Mouse (Mus musculus) intestine, embryonic 14.5 days (tissue): Measurements from ENCODE around the gene Macf1. TPM values are rescaled to one million over a fixed set of nuclear protein-coding genes. Genes with fewer than 3 reads are reported as not detected.

Experiments used
- ATAC-seq: fragments of 200-750 bp; cut with Nextera tagmentation; replicated peaks from 2 replicates; pipeline ENCODE4 v1.8.0; 2017; ENCODE audit warnings: low read depth, moderate number of reproducible peaks, moderate TSS enrichment, moderate library complexity; ENCODE audit not compliant: low FRiP score, low TSS enrichment
- DNase-seq: peaks from one replicate; pipeline ENCODE4 v3.0.0-alpha.2; 2018; ENCODE audit warnings: low spot score
- H3K27ac ChIP-seq: fragments of 300-500 bp; sonication (generic); 2 replicates; pipeline ENCODE4 v1.5.1; 2014; ENCODE audit warnings: low read depth, mild to moderate bottlenecking, control low read depth
- H3K27me3 ChIP-seq: fragments of 300-500 bp; sonication (generic); replicated peaks from 2 replicates; pipeline ENCODE4 v1.6.1; 2014; ENCODE audit warnings: low read length, control low read depth; ENCODE audit not compliant: control insufficient read depth, insufficient read depth
- H3K36me3 ChIP-seq: fragments of 300-500 bp; sonication (generic); 2 replicates; pipeline ENCODE4 v1.6.1; 2014; ENCODE audit warnings: low read length, control low read depth; ENCODE audit not compliant: control insufficient read depth, insufficient read depth
- H3K4me1 ChIP-seq: fragments of 300-500 bp; sonication (generic); replicated peaks from 2 replicates; pipeline ENCODE4 v1.6.1; 2014; ENCODE audit warnings: low read length, control low read depth, mixed read lengths; ENCODE audit not compliant: control insufficient read depth, insufficient read depth
- H3K4me2 ChIP-seq: fragments of 300-500 bp; sonication (generic); 2 replicates; pipeline ENCODE4 v1.6.1; 2014; ENCODE audit warnings: low read length
- H3K4me3 ChIP-seq: fragments of 300-500 bp; sonication (generic); 2 replicates; pipeline ENCODE4 v1.5.1; 2014; ENCODE audit warnings: low read depth, low read length, control low read depth, mixed read lengths
- H3K9ac ChIP-seq: fragments of 300-500 bp; sonication (generic); 2 replicates; pipeline ENCODE4 v1.6.1; 2014; ENCODE audit warnings: mild to moderate bottlenecking, low read length
- H3K9me3 ChIP-seq: fragments of 300-500 bp; sonication (generic); 2 replicates; pipeline ENCODE4 v1.6.1; 2016; ENCODE audit warnings: low read length, control low read depth; ENCODE audit not compliant: control insufficient read depth
- WGBS: fragments of 180-500 bp; shearing (Covaris S2); extraction: QIAGEN DNeasy Blood & Tissue Kit; methylation state at CpG from one replicate; pipeline ENCODE4 v1.1.7; 2014; 5-methylcytosine and 5-hydroxymethylcytosine counted together
- polyA plus RNA-seq: library from polyadenylated mRNA; unstranded; fragments of >200 nt; fragmentation: Nextera tagmentation; extraction: Ambion mirVana; gene quantifications from 2 replicates; pipeline ENCODE4 v1.2.1, GENCODE M21; 2014

Gene Macf1
- polyA plus RNA-seq, 1 experiment from 2014 or later, result 64.7 TPM

- Histone ChIP-seq H3K9ac (no peak overlapping the region), H3K4me3 (no peak overlapping the region), H3K27ac (no peak overlapping the region), H3K4me2 (no peak overlapping the region), H3K9me3 (no peaks in the 10 kb centered on the region), H3K4me1 (peaks cover 23% of the 10 kb centered on the region), H3K27me3 (no peaks in the 10 kb centered on the region), H3K36me3 (no peaks in the 10 kb centered on the region)
- WGBS, result 73% methylated on average over 4 of the region's 4 CpGs
- ATAC-seq (no peak), DNase-seq (no peak)
Measured at GRCm38 (mm10) chr4:123591026-123591635, 93.0 kb downstream of the Macf1 start.

- H3K9me3 ChIP-seq, result no peaks in the 10 kb centered on the region
- ATAC-seq (no peak), DNase-seq (no peak)
- no peaks in the 10 kb centered on the region for H3K27me3 ChIP-seq
- H3K4me3 ChIP-seq, result no peak overlapping the region
- no peak overlapping the region for H3K4me2 ChIP-seq
- no peaks in the 10 kb centered on the region for H3K36me3 ChIP-seq
- peaks cover 23% of the 10 kb centered on the region for H3K4me1 ChIP-seq
- WGBS, result 74% methylated on average over 3 of the region's 3 CpGs
- no peak overlapping the region for H3K9ac ChIP-seq
- no peak overlapping the region for H3K27ac ChIP-seq
Measured at GRCm38 (mm10) chr4:123589496-123589895, 94.7 kb downstream of the Macf1 start.

- H3K4me3 ChIP-seq, result no peak overlapping the region
- no peaks in the 10 kb centered on the region for H3K36me3 ChIP-seq
- H3K9ac ChIP-seq, result no peak overlapping the region
- ATAC-seq (peak; percentile 62), DNase-seq (peak; percentile 54)
- 25% methylated on average over 7 of the region's 7 CpGs for WGBS
- H3K4me1 ChIP-seq, result peaks cover 18% of the 10 kb centered on the region
- no peak overlapping the region for H3K4me2 ChIP-seq
- no peaks in the 10 kb centered on the region for H3K9me3 ChIP-seq
- H3K27ac ChIP-seq, result peak overlapping the region; percentile 30; the same call in 1 of the 2 replicates
- H3K27me3 ChIP-seq, result no peaks in the 10 kb centered on the region
Measured at GRCm38 (mm10) chr4:123588353-123589301, 95.5 kb downstream of the Macf1 start.

GRCm38 (mm10) chr4:123587616-123588015 is 96.5 kb downstream of the Macf1 start:
- Histone ChIP-seq H3K9ac (no peak overlapping the region), H3K36me3 (no peaks in the 10 kb centered on the region), H3K4me1 (peaks cover 13% of the 10 kb centered on the region; the same call in 1 of the 2 replicates), H3K27me3 (no peaks in the 10 kb centered on the region), H3K4me3 (no peak overlapping the region), H3K9me3 (no peaks in the 10 kb centered on the region), H3K27ac (no peak overlapping the region), H3K4me2 (no peak overlapping the region)
- no peak for DNase-seq
- no peak for ATAC-seq
- 75% methylated on average over 3 of the region's 3 CpGs for WGBS

- WGBS, result 58% methylated on average over 3 of the region's 3 CpGs
- no peak for DNase-seq
- ATAC-seq, result no peak
Measured at GRCm38 (mm10) chr4:123584720-123585093, 99.5 kb downstream of the Macf1 start.

GRCm38 (mm10) chr4:123584084-123584719 is 100.0 kb downstream of the Macf1 start:
- Histone ChIP-seq H3K27me3 (no peaks in the 10 kb centered on the region), H3K9ac (no peak overlapping the region), H3K27ac (peak overlapping the region; percentile 24), H3K4me2 (no peak overlapping the region), H3K9me3 (no peaks in the 10 kb centered on the region), H3K36me3 (no peaks in the 10 kb centered on the region), H3K4me3 (no peak overlapping the region), H3K4me1 (peaks cover 13% of the 10 kb centered on the region; the same call in 1 of the 2 replicates)
- no peak for DNase-seq
- 35% methylated on average over 8 of the region's 8 CpGs for WGBS
- no peak for ATAC-seq

More at GRCm38 (mm10) chr4:123584720-123585093, 99.5 kb downstream of the Macf1 start:
- H3K4me3 ChIP-seq, result no peak overlapping the region
- peaks cover 13% of the 10 kb centered on the region; the same call in 1 of the 2 replicates for H3K4me1 ChIP-seq
- H3K9me3 ChIP-seq, result no peaks in the 10 kb centered on the region
- H3K36me3 ChIP-seq, result no peaks in the 10 kb centered on the region
- H3K4me2 ChIP-seq, result no peak overlapping the region
- no peaks in the 10 kb centered on the region for H3K27me3 ChIP-seq
- H3K27ac ChIP-seq, result peak overlapping the region; percentile 24
- H3K9ac ChIP-seq, result no peak overlapping the region

GRCm38 (mm10) chr4:123577469-123578088 is 106.6 kb downstream of the Macf1 start:
- Histone ChIP-seq H3K4me3 (no peak overlapping the region), H3K36me3 (no peaks in the 10 kb centered on the region), H3K9ac (no peak overlapping the region), H3K4me2 (no peak overlapping the region), H3K4me1 (peaks cover 18% of the 10 kb centered on the region), H3K9me3 (no peaks in the 10 kb centered on the region), H3K27ac (no peak overlapping the region), H3K27me3 (no peaks in the 10 kb centered on the region)
- DNase-seq (no peak), ATAC-seq (no peak)
- 18% methylated on average over 2 of the region's 2 CpGs for WGBS
